Mouse (Mus musculus) bone marrow, adult 2 months (tissue): ENCODE data around the gene Pbx2.

Experiments
- CTCF ChIP-seq: fragments of 200-500 bp; IDR thresholded peaks from 2 replicates; pipeline ENCODE4 v1.5.1; 2011; ENCODE audit warnings: low read length, control low read depth; ENCODE audit not compliant: control insufficient read depth, insufficient read depth
- POLR2A ChIP-seq: fragments of 200-500 bp; IDR thresholded peaks from 2 replicates; pipeline ENCODE4 v1.6.1; 2011; ENCODE audit warnings: low read depth, mild to moderate bottlenecking, control low read depth, low read length, borderline replicate concordance; ENCODE audit not compliant: control insufficient read depth

GRCm38 (mm10) chr17:34643944-34644343, 52.9 kb downstream of the Pbx2 start:
- TF ChIP-seq CTCF (no peak), POLR2A (no peak)
